Mouse (Mus musculus) forebrain, embryonic 14.5 days (tissue): ENCODE data around the gene Cth. TPM values are rescaled to one million over a fixed set of nuclear protein-coding genes. Genes with fewer than 3 reads are reported as not detected.

Experiments used
- ATAC-seq: fragments of 200-750 bp; cut with Nextera tagmentation; 2 replicates; pipeline ENCODE4 v1.8.0; 2017; ENCODE audit warnings: mild to moderate bottlenecking, moderate library complexity
- DNase-seq: peaks from one replicate; pipeline ENCODE4 v3.0.0-alpha.2; 2015; ENCODE audit warnings: low spot score
- H3K27ac ChIP-seq: fragments of 300-500 bp; sonication (generic); 2 replicates; pipeline ENCODE4 v1.5.1; 2014; ENCODE audit warnings: low read depth, mild to moderate bottlenecking, control low read depth, low read length, moderate library complexity
- H3K27me3 ChIP-seq: fragments of 300-500 bp; sonication (generic); replicated peaks from 2 replicates; pipeline ENCODE4 v1.6.1; 2014; ENCODE audit warnings: low read length, control low read depth, mixed read lengths; ENCODE audit not compliant: control insufficient read depth, insufficient read depth
- H3K36me3 ChIP-seq: fragments of 300-500 bp; sonication (generic); 2 replicates; pipeline ENCODE4 v1.6.1; 2014; ENCODE audit warnings: low read length, control low read depth; ENCODE audit not compliant: control insufficient read depth, insufficient read depth
- H3K4me1 ChIP-seq: fragments of 300-500 bp; sonication (generic); 2 replicates; pipeline ENCODE4 v1.6.1; 2014; ENCODE audit warnings: antibody characterized with exemption, low read length, control low read depth; ENCODE audit not compliant: control insufficient read depth, insufficient read depth
- H3K4me2 ChIP-seq: fragments of 300-500 bp; sonication (generic); 2 replicates; pipeline ENCODE4 v1.6.1; 2014; ENCODE audit warnings: mild to moderate bottlenecking, control low read depth, low read length
- H3K4me3 ChIP-seq: fragments of 300-500 bp; sonication (generic); 2 replicates; pipeline ENCODE4 v1.5.1; 2014; ENCODE audit warnings: low read depth, low read length, control low read depth
- H3K9ac ChIP-seq: fragments of 300-500 bp; sonication (generic); 2 replicates; pipeline ENCODE4 v1.6.1; 2014; ENCODE audit warnings: mild to moderate bottlenecking, low read length, control low read depth, moderate library complexity
- H3K9me3 ChIP-seq: fragments of 300-500 bp; sonication (generic); replicated peaks from 2 replicates; pipeline ENCODE4 v1.6.1; 2016; ENCODE audit warnings: low read length, control low read depth, mixed read lengths; ENCODE audit not compliant: control insufficient read depth
- WGBS: fragments of 180-500 bp; shearing (Covaris S2); extraction: QIAGEN DNeasy Blood & Tissue Kit; methylation state at CpG from one replicate; pipeline ENCODE4 v1.1.7; 2014; 5-methylcytosine and 5-hydroxymethylcytosine counted together
- polyA plus RNA-seq: library from polyadenylated mRNA; unstranded; fragments of >200 nt; fragmentation: Nextera tagmentation; extraction: Ambion mirVana; gene quantifications from 2 replicates; pipeline ENCODE4 v1.2.1, GENCODE M21; 2014

Cth gene
- polyA plus RNA-seq, 1 experiment from 2014 or later: 5.2 TPM

- H3K4me2 ChIP-seq: no peak overlapping the region
- H3K27ac ChIP-seq: no peak overlapping the region
- peaks cover 6% of the 10 kb centered on the region; the same call in 1 of the 2 replicates for H3K4me1 ChIP-seq
- ATAC-seq (no peak), DNase-seq (no peak)
- no peaks in the 10 kb centered on the region for H3K9me3 ChIP-seq
- no peak overlapping the region for H3K9ac ChIP-seq
- WGBS: 74% methylated on average over 14 of the region's 14 CpGs
- no peak overlapping the region for H3K4me3 ChIP-seq
- no peaks in the 10 kb centered on the region for H3K36me3 ChIP-seq
- H3K27me3 ChIP-seq: no peaks in the 10 kb centered on the region
These were observed 1.0 kb upstream of the Cth start for GRCm38 (mm10) chr3:157925706-157926510.

- no peaks in the 10 kb centered on the region for H3K9me3 ChIP-seq
- DNase-seq: no peak
- no peak overlapping the region for H3K4me3 ChIP-seq
- no peak overlapping the region for H3K9ac ChIP-seq
- no peaks in the 10 kb centered on the region for H3K36me3 ChIP-seq
- ATAC-seq: no peak
- WGBS: 84% methylated on average over 3 of the region's 3 CpGs
- H3K4me2 ChIP-seq: no peak overlapping the region
- no peak overlapping the region for H3K27ac ChIP-seq
- H3K27me3 ChIP-seq: no peaks in the 10 kb centered on the region
- peaks cover 6% of the 10 kb centered on the region; the same call in 1 of the 2 replicates for H3K4me1 ChIP-seq
These were observed 1.5 kb downstream of the Cth start for GRCm38 (mm10) chr3:157923268-157923835.

GRCm38 (mm10) chr3:157921376-157921775 is 3.5 kb downstream of the Cth start:
- WGBS: 86% methylated on average over 2 of the region's 2 CpGs
- Histone ChIP-seq H3K9ac (no peak overlapping the region), H3K36me3 (no peaks in the 10 kb centered on the region), H3K27ac (no peak overlapping the region), H3K9me3 (no peaks in the 10 kb centered on the region), H3K4me1 (peaks cover 6% of the 10 kb centered on the region; the same call in 1 of the 2 replicates), H3K4me2 (no peak overlapping the region), H3K27me3 (no peaks in the 10 kb centered on the region), H3K4me3 (no peak overlapping the region)
- no peak for ATAC-seq
- DNase-seq: no peak

GRCm38 (mm10) chr3:157916336-157916735 is 8.5 kb downstream of the Cth start:
- no peak overlapping the region for H3K4me2 ChIP-seq
- ATAC-seq: no peak
- H3K9me3 ChIP-seq: no peaks in the 10 kb centered on the region
- WGBS: 65% methylated on average over 4 of the region's 4 CpGs
- H3K9ac ChIP-seq: no peak overlapping the region
- no peaks in the 10 kb centered on the region for H3K27me3 ChIP-seq
- no peak for DNase-seq
- H3K36me3 ChIP-seq: no peaks in the 10 kb centered on the region
- no peak overlapping the region for H3K4me3 ChIP-seq
- no peaks in the 10 kb centered on the region for H3K4me1 ChIP-seq
- H3K27ac ChIP-seq: no peak overlapping the region

GRCm38 (mm10) chr3:157912155-157912554 is 12.7 kb downstream of the Cth start:
- no peaks in the 10 kb centered on the region for H3K27me3 ChIP-seq
- no peak overlapping the region for H3K4me3 ChIP-seq
- H3K36me3 ChIP-seq: no peaks in the 10 kb centered on the region
- no peak overlapping the region for H3K27ac ChIP-seq
- no peaks in the 10 kb centered on the region for H3K4me1 ChIP-seq
- no peaks in the 10 kb centered on the region for H3K9me3 ChIP-seq
- H3K4me2 ChIP-seq: no peak overlapping the region
- no peak overlapping the region for H3K9ac ChIP-seq
- DNase-seq (no peak), ATAC-seq (no peak)
- WGBS: 96% methylated on average over 2 of the region's 2 CpGs

- H3K36me3 ChIP-seq: no peaks in the 10 kb centered on the region
- no peak overlapping the region for H3K4me3 ChIP-seq
- ATAC-seq (no peak), DNase-seq (no peak)
- H3K4me1 ChIP-seq: no peaks in the 10 kb centered on the region
- H3K4me2 ChIP-seq: no peak overlapping the region
- H3K27ac ChIP-seq: no peak overlapping the region
- 78% methylated on average over 3 of the region's 3 CpGs for WGBS
- no peaks in the 10 kb centered on the region for H3K27me3 ChIP-seq
- H3K9ac ChIP-seq: no peak overlapping the region
- H3K9me3 ChIP-seq: no peaks in the 10 kb centered on the region
These were observed 14.6 kb downstream of the Cth start for GRCm38 (mm10) chr3:157910262-157910661.

- WGBS: 85% methylated on average over 3 of the region's 3 CpGs
- Histone ChIP-seq H3K4me3 (no peak overlapping the region), H3K27me3 (no peaks in the 10 kb centered on the region), H3K27ac (no peak overlapping the region), H3K4me1 (no peaks in the 10 kb centered on the region), H3K36me3 (no peaks in the 10 kb centered on the region), H3K9me3 (no peaks in the 10 kb centered on the region), H3K9ac (no peak overlapping the region), H3K4me2 (no peak overlapping the region)
- ATAC-seq (no peak), DNase-seq (no peak)
These were observed 16.7 kb downstream of the Cth start for GRCm38 (mm10) chr3:157908166-157908565.

GRCm38 (mm10) chr3:157901721-157902120 is 23.2 kb downstream of the Cth start:
- Histone ChIP-seq H3K36me3 (no peaks in the 10 kb centered on the region), H3K9me3 (no peaks in the 10 kb centered on the region), H3K9ac (no peak overlapping the region), H3K27ac (no peak overlapping the region), H3K4me1 (no peaks in the 10 kb centered on the region), H3K4me2 (no peak overlapping the region), H3K4me3 (no peak overlapping the region), H3K27me3 (no peaks in the 10 kb centered on the region)
- 96% methylated on average over 5 of the region's 5 CpGs for WGBS
- DNase-seq (no peak), ATAC-seq (no peak)

GRCm38 (mm10) chr3:157899986-157900385 is 24.9 kb downstream of the Cth start:
- Histone ChIP-seq H3K27me3 (no peaks in the 10 kb centered on the region), H3K36me3 (no peaks in the 10 kb centered on the region), H3K4me2 (no peak overlapping the region), H3K9ac (no peak overlapping the region), H3K4me1 (no peaks in the 10 kb centered on the region), H3K4me3 (no peak overlapping the region), H3K9me3 (no peaks in the 10 kb centered on the region), H3K27ac (no peak overlapping the region)
- DNase-seq (no peak), ATAC-seq (no peak)
- 94% methylated on average over 1 of the region's 1 CpGs for WGBS
